Mouse (Mus musculus): ENCODE results near the gene Tfap2a. TPM values are rescaled to one million over a fixed set of nuclear protein-coding genes. Genes with fewer than 3 reads are reported as not detected.

Tfap2a gene
- polyA plus RNA-seq, 1 experiment, result 0.62 TPM

DNA sequence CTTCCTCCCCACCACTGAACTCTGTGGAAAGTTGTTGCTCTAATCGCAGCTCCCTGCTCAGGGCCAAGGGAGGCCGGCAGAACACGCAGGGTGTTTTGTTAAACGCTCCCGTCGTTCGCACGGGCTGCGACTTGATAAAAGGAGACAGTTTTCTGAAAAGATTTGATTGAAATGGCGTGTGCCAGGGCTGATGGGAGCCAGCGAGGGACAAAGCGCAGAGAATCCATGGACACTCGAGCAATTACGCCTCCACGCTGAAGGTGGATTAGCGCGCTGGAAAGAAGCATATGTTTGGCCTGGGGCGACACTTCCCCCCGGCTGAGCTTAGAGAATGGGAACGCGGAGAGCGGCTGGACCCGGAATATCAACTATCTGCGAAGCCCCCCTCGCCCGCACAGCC is 29.3 kb downstream of the Tfap2a start:
- no peak for TF ChIP-seq GATA1 (IDR thresholded peaks at IDR 0.05; ENCODE audit: low read length)

DNA sequence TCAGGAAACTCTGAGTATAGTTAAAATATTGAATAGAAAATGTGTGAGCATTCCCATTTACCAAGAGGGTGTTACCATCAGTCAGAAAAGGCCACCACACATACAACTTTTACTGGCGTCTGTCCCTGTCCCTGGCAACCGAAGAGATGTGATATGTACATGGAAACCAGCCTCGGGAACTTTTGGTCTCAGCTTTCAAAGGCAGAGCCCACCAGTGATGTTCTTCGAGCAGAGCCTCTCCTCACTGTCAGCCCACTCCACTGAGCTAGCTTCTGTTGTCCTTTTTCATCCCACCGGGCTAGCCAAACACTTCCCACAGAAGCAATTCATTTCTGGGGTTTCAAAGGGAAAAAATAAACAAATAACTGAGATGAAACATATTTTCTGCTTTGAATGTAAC is 29.9 kb downstream of the Tfap2a start:
- no peak for TF ChIP-seq GATA1 (IDR thresholded peaks at IDR 0.05; ENCODE audit: low read length)

DNA sequence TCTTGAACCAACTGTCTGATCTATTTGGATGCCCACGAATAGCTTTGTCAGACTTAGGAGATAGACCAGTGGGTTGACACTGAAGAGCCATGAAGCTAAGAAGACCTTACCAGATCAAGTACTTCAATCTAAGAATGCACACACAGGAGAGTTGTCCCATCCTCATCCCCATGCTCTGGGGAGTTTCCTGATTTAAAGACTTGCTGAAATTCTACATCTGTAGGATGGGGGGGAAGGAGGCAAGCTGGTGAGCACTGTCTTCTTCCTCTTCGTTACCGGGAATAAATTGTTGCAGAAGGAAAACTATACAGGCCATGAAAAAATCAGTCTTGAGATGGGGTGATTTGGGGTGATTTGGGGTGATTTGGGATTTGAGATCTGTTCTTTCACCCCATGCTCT is 30.5 kb downstream of the Tfap2a start:
- TF ChIP-seq GATA1 (IDR thresholded peaks at IDR 0.05; ENCODE audit: low read length), result no peak

DNA sequence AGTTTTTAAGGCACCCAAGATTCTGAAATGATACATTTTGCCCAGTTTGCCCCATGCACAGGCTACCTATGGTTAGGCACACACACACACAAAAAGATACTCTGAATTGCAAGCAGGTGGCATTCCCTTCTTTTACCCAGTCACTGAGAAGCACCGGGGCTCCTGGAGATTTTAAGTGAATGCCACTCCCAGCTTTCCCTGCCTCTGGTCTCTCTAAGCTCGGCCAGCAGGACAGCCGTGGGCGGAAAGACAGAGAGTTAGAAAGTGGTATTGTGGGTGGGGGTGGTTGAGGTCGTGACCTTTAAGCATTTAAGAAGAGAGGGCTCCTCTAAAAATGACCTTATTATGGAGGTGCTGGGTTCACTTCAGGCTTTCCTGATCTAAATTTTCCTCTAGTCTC is 31.6 kb downstream of the Tfap2a start:
- TF ChIP-seq GATA1 (IDR thresholded peaks at IDR 0.05; ENCODE audit: low read length), result no peak

DNA sequence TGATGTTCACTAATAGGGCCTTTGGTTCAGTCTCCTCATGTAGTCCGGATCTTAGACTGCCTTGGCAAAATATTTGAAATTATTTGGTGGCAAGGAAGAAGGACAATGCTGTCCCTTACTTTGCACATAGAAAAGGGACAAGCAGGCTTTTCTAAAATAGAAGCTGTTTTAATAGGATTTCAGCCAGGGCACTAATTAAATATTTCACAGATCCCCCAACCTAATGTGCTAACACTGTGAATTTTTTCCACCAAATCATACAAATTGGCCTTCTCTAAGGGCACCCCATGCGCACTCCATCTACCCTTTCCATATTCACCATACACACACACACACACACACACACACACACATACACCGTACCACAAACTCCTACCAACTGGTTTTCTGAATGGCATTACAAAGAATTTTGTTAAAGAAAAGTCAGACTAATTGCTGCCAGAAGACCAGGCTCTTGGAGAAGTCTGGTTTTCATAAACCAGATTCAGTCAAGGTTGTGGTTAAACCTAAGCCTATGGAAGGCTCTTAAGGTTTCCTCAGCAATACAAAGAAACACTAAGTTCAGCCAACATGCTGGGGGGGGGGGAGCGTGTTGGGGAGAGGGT is 32.3 kb downstream of the Tfap2a start:
- no peak for TF ChIP-seq GATA1 (IDR thresholded peaks at IDR 0.05; ENCODE audit: low read length)

DNA sequence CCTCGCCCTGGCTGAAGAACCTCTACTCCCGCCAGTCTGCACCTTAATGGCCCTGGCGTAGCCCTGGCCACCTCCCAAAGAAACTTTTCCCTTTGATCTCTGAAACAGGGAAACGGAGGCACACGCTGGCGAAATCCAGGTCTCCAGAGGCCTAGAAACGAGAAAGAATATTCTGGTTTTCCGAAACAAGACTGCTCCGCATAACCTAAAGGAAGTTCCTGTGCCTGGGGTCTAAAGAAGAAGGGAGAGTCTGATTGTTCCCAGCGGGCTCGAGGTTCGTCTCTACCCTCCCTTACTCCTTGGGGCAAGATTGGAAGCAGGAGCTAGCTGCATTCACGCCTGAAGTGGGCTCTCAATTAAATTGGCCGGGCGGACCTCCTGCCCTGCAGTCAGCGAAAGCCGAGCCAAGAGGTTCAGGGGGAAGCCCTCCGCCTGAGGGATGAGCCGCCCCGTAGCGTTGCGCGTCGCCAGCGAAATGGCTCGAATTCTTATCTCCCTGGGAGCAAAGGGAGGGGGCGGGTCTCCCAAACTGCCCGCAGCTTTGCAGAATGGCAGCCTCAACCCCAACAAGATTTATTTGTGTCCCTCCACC is 33.2 kb downstream of the Tfap2a start:
- TF ChIP-seq GATA1 (IDR thresholded peaks at IDR 0.05; ENCODE audit: low read length), result no peak

DNA sequence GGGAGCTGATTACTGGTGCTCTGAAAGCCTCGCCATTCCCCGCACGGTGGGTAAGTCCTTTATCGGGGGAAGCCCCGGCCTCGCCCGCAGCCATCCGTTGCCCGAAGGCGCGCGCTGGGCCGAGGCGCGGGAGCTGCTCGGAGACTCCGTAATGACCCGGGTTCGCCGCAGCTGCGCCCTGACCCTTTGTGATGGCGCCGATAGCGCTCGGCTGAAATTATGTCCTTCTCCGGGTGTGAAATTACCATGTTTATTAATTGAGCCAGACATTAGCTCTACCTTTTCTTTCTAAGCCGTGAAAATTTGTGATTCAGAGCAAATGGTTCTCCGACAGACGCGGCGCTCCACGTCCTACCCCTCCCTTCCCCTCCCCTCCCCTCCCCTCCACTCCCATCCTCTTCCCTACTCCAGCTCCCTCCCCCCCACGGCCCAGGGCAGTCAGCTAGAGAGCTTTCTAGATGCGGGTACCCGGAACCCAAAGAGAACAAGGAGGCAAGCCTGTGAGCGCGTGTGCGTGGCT is 34.1 kb downstream of the Tfap2a start:
- TF ChIP-seq GATA1 (IDR thresholded peaks at IDR 0.05; ENCODE audit: low read length), result no peak

DNA sequence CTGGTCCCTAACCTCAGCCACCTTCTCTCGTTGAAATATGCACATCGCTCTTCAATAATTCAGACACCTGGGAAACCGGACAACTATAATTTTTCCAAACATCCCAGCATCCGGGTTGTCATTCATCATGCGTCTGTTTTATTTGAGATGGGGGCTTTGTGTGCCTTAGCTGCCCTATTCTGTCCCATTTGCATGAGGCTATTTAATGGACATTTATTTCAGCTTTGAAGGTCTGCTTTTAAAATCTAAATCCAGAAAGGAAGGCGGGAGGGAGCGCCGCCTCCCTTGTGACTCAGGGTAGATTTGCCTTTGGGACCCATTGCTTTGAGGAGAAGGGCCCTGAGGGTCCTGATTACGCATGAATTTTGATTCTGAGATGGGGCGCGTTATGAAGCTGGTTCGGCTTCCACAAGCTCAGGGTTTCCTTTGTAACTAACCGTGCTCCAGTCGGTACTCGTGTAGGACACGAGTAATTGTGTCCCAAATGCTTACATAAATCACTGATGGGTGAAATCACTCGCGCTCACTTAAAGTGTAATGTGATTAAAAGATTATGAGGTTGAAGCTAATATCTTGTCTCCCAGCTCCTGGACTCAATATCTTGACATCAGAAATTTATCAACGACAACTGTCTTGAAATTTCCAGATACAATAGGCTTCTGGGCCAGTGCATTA is 34.9 kb downstream of the Tfap2a start:
- no peak for TF ChIP-seq GATA1 (IDR thresholded peaks at IDR 0.05; ENCODE audit: low read length)

DNA sequence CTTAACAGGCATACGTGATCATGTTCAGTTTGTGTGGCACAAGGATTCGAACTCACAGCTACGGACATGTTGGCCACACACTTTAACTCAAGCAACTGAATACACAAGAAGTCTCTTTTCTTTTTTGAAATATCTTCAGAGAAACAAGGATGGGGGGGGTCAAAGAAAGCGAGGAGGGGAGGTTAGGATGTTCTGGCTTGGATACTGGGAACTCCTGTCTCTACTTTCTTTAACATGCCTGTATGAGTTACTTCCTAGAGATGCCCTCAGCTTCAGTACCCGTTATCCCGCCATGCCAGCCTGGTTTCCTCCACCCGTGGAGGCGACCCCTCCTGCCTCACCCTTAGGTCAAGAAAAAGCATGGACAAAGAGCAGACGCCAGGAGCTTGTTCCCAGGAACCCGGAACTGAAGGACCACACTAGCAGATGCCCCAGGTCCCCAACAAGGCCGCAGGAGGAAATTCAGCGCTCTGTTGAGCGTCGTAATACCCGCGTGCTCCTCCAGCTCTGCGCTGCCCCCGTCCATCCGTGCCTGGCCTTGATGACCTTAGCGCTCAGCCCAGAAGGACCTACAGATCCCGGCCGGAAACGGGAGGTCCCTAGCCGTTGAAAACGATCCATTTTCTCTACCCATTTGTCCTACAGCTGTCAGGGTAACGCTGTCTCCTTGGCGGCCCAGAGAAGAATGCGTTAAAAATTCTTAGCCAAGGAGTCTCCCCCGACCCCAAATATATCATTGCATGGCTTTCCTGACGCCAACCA is 35.6 kb downstream of the Tfap2a start:
- TF ChIP-seq GATA1 (IDR thresholded peaks at IDR 0.05; ENCODE audit: low read length), result no peak

DNA sequence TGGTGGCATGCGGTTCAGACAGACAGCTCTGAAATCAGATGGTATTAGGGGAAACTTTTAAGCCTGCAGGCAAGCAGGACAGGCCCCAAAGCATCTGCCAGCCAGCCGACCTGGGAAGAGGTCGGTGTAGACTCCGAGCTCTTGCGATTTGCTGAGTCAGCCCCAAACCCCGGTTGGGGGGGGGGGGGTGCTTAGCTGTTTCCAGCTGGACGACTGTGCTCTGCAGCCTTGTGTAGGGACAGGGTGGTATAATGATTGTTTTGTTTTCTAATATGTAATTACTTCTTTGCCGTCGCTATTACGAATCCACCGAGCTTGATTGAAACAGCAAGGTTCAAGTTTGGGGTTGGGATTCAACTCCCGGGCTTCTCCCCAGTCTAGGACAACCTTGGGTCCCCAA is 36.5 kb downstream of the Tfap2a start:
- TF ChIP-seq GATA1 (IDR thresholded peaks at IDR 0.05; ENCODE audit: low read length), result no peak

DNA sequence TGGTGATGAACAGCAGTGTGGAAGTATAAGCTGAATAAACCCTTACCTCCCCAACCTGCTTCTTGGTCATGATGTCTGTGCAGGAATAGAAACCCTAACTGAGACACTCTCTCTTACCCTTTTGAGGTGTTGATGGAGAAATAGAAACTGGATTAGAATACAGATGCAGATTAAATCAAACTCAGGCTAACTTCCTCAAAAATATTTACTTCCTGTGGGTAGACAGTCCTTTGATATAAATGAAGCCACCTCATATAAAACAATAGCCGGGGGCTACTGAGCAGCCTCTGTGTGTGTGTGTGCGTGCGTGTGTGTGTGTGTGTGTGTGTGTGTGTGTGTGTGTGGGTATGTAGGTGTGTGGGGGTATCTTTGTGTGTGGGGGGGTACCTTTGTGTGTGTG is 52.4 kb downstream of the Tfap2a start:
- TF ChIP-seq GATA1 (IDR thresholded peaks at IDR 0.05; ENCODE audit: low read length), result no peak

DNA sequence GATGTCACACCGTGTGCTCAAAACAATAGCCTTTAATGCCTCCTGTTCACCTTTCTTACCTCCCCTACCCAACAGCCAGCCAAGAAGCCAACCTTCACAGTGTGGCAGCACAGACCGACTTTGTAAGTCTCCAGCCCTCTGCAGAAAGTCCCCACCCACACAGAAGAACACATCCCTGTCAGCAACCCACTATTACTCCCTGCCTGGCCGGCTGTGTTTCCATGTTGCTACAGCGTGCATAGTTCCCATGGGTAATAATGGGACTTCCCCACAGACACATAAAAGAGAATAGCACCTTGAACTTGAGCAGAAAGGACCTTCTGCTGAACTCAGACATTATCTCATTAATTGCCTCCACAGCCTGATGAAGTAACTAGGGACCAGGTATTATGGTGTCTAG is 61.4 kb downstream of the Tfap2a start:
- TF ChIP-seq GATA1 (IDR thresholded peaks at IDR 0.05; ENCODE audit: low read length), result no peak

Other genes starting within 250 kb of the Tfap2a start
- gene Gcnt2, start 121.4 kb upstream of the Tfap2a start, polyA plus RNA-seq (2012), result not detected in 2 replicates